Mouse (Mus musculus) embryonic fibroblast, embryonic 13.5 days (primary cell): Measurements from ENCODE around the gene Kcnh6.

Experiments
- CTCF ChIP-seq: IDR thresholded peaks from 2 replicates; pipeline ENCODE4 v1.5.1; 2011; ENCODE audit warnings: mild to moderate bottlenecking, control low read depth, low read length, moderate library complexity, borderline replicate concordance; ENCODE audit not compliant: insufficient read depth
- POLR2A ChIP-seq: IDR thresholded peaks from 2 replicates; pipeline ENCODE4 v1.6.1; 2011; ENCODE audit warnings: low read depth, mild to moderate bottlenecking, control low read depth, low read length, moderate library complexity

- TF ChIP-seq CTCF = no peak
- no peak for TF ChIP-seq POLR2A
Observed at GRCm38 (mm10) chr11:106073774-106074173, 65.8 kb downstream of the Kcnh6 start.
